In the genomic region with DNA sequence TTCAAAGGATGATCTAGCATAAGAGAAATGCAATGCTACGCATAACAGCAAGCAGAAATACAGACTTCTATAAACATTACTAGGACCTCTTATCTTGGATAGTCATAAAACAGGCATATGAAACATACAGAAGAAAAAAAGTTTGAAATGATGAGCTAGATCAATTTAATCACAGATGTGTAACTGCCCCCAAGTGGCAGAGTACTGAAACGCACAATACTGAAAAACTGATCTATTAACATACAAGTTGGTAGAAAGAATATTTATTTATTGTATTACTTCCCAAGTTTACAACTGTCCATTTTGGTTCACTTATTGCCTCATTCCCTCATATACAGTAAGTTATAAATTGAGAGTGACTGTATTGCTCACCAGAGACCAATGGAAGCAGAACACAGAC, we compare ENCODE assay signal across 13 mouse cellular contexts. TPM values are rescaled to one million over a fixed set of nuclear protein-coding genes. Genes with fewer than 3 reads are reported as not detected.
A peak's percentile ranks its signal among the peaks of the same experiment; 100 is the strongest.
DNase-seq lines count a peak whose midpoint lies in the region; ATAC-seq and TF ChIP-seq lines count a peak whose summit lies in the region.
"Had no signal": no experiment of that assay in that cellular context is flagged by ENCODE, and none has a peak within 500 bp of the region (broad histone marks: within the 10 kb centered on the region; RNA-seq: fewer than 3 reads in every experiment).

No protein-coding gene starts in this region.

- no peaks in the 10 kb centered on the region for H3K9me3 ChIP-seq in embryonic facial prominence, embryonic 11.5 days (replicated peaks; ENCODE audit: control insufficient read depth, low read length)
- no peaks in the 10 kb centered on the region for H3K9me3 ChIP-seq in embryonic facial prominence, embryonic 10.5 days
- no peaks in the 10 kb centered on the region for H3K9me3 ChIP-seq in E14TG2a.4 (ENCODE audit: low read length)
- H3K9me3 ChIP-seq: hindbrain, embryonic 12.5 days; neural tube, embryonic 13.5 days; stomach, embryonic 15.5 days had no signal

- no peak overlapping the region for H3K4me3 ChIP-seq in embryonic facial prominence, embryonic 11.5 days (ENCODE audit: low read depth, low read length)
- no peak overlapping the region for H3K4me3 ChIP-seq in embryonic facial prominence, embryonic 10.5 days
- no peak overlapping the region for H3K4me3 ChIP-seq in left cerebral cortex, adult 2 months
- no peak overlapping the region for H3K4me3 ChIP-seq in E14TG2a.4 (replicated peaks; ENCODE audit: low read length)
- H3K4me3 ChIP-seq: hindbrain, embryonic 12.5 days; neural tube, embryonic 13.5 days; stomach, embryonic 15.5 days had no signal

- no peak for ATAC-seq in embryonic facial prominence, embryonic 11.5 days (replicated peaks; ENCODE audit: insufficient number of reproducible peaks, low FRiP score, low TSS enrichment, low read depth)
- no peak for ATAC-seq in erythroblast, adult 5-6 weeks (replicated peaks; ENCODE audit: low FRiP score, poor library complexity, severe bottlenecking)

- H3K36me3 ChIP-seq in embryonic facial prominence, embryonic 11.5 days (replicated peaks; ENCODE audit: control insufficient read depth, insufficient read depth, low read depth, low read length) = no peaks in the 10 kb centered on the region
- peaks cover 41% of the 10 kb centered on the region for H3K36me3 ChIP-seq in embryonic facial prominence, embryonic 10.5 days (replicated peaks)
- H3K36me3 ChIP-seq in E14TG2a.4 (ENCODE audit: insufficient read depth, low read length) = peaks cover 9% of the 10 kb centered on the region

- peak; percentile 49 for DNase-seq in embryonic facial prominence, embryonic 11.5 days (ENCODE audit: low spot score)
- no peak for DNase-seq in embryonic facial prominence, embryonic 10.5 days (ENCODE audit: low spot score)
- DNase-seq in left cerebral cortex, adult 2 months (ENCODE audit: extremely low spot score in 1 of 2, low spot score in 2 of 2) = no peak
- DNase-seq in left cerebral cortex, postnatal 10 days (ENCODE audit: extremely low spot score in 1 of 2, low spot score in 2 of 2) = no peak
- DNase-seq in lung, postnatal 14 days = peak; percentile 38
- no peak for DNase-seq in urinary bladder, postnatal 25 days (ENCODE audit: low spot score)
- DNase-seq: adrenal gland, postnatal 10 days had no signal

- 75% methylated on average over 2 of the region's 2 CpGs for WGBS in embryonic facial prominence, embryonic 11.5 days
- WGBS in embryonic facial prominence, embryonic 10.5 days = 75% methylated on average over 2 of the region's 2 CpGs

- intact Hi-C loops in left cerebral cortex, adult 2 months (cut with DNase I) = loop anchor here (2.0 to 5.0 kb wide), 5 partner anchors 43 to 789 kb away; a partner anchor contains a TSS
- intact Hi-C loops in left cerebral cortex, postnatal 10 days (cut with DNase I) = no loop called here

- H3K27ac ChIP-seq in embryonic facial prominence, embryonic 11.5 days (replicated peaks; ENCODE audit: low read depth, low read length) = no peak overlapping the region
- H3K27ac ChIP-seq in embryonic facial prominence, embryonic 10.5 days (replicated peaks) = no peak overlapping the region
- no peak overlapping the region for H3K27ac ChIP-seq in left cerebral cortex, adult 2 months
- H3K27ac ChIP-seq: hindbrain, embryonic 12.5 days; macrophage; neural tube, embryonic 13.5 days; stomach, embryonic 15.5 days had no signal

- H3K27me3 ChIP-seq in embryonic facial prominence, embryonic 11.5 days (ENCODE audit: control insufficient read depth, insufficient read depth, low read length) = no peaks in the 10 kb centered on the region
- no peaks in the 10 kb centered on the region for H3K27me3 ChIP-seq in embryonic facial prominence, embryonic 10.5 days (replicated peaks; ENCODE audit: low read depth, poor library complexity, severe bottlenecking)
- no peaks in the 10 kb centered on the region for H3K27me3 ChIP-seq in E14TG2a.4 (ENCODE audit: insufficient read depth, low read length)
- H3K27me3 ChIP-seq: hindbrain, embryonic 12.5 days; neural tube, embryonic 13.5 days; stomach, embryonic 15.5 days had no signal

- peak; percentile 73 for TF ChIP-seq CTCF in left cerebral cortex, adult 2 months (IDR thresholded peaks at IDR 0.05)
- TF ChIP-seq CTCF in E14TG2a.4 (conservative IDR thresholded peaks at IDR 0.05; ENCODE audit: low read length) = peak; percentile 30

- H3K4me2 ChIP-seq in embryonic facial prominence, embryonic 11.5 days (ENCODE audit: low read depth, low read length) = no peak overlapping the region
- H3K4me2 ChIP-seq: hindbrain, embryonic 12.5 days; neural tube, embryonic 13.5 days; stomach, embryonic 15.5 days had no signal

- H3K9ac ChIP-seq in embryonic facial prominence, embryonic 11.5 days (replicated peaks; ENCODE audit: low read length) = no peak overlapping the region
- H3K9ac ChIP-seq: hindbrain, embryonic 12.5 days; neural tube, embryonic 13.5 days; stomach, embryonic 15.5 days had no signal

- H3K4me1 ChIP-seq in embryonic facial prominence, embryonic 11.5 days (ENCODE audit: control insufficient read depth, insufficient read depth, low read length) = no peaks in the 10 kb centered on the region
- no peaks in the 10 kb centered on the region for H3K4me1 ChIP-seq in embryonic facial prominence, embryonic 10.5 days
- H3K4me1 ChIP-seq in E14TG2a.4 (replicated peaks; ENCODE audit: low read depth, low read length) = no peaks in the 10 kb centered on the region
- H3K4me1 ChIP-seq: hindbrain, embryonic 12.5 days; neural tube, embryonic 13.5 days; stomach, embryonic 15.5 days had no signal

RNA-seq across cellular contexts. Expression of a gene that starts 12.0 kb away (rescaled TPM):
- 64.0 and 65.0 TPM in 2 replicates for polyA plus RNA-seq in embryonic facial prominence, embryonic 11.5 days (2014; fragmentation: Nextera tagmentation; extraction: Ambion mirVana)
- polyA plus RNA-seq in embryonic facial prominence, embryonic 10.5 days (2016; fragmentation: Nextera tagmentation; extraction: Ambion mirVana) = 53.9 and 59.5 TPM in 2 replicates
- total RNA-seq in left cerebral cortex, adult 2 months (2021) = 10 to 100 TPM; 17.3 to 21.7 TPM
- total RNA-seq in left cerebral cortex, postnatal 10 days (2021) = 10 to 100 TPM; 12.6 to 14.4 TPM
- 2.3 TPM in 1 of 2 replicates, not detected in the other for total RNA-seq in erythroblast, adult 5-6 weeks (2015; ENCODE audit: low replicate concordance)
- 1.1 and 1.7 TPM in 2 replicates for total RNA-seq in erythroblast, adult 5-6 weeks (2017; ENCODE audit: low replicate concordance)

Comparison
In these comparisons a context has a peak if more than half of its experiments do, and no peak if none do; other contexts are left out.
1. DNase-seq: peak in embryonic facial prominence, embryonic 11.5 days (single experiment) and lung, postnatal 14 days (single experiment); none in embryonic facial prominence, embryonic 10.5 days (single experiment), left cerebral cortex, adult 2 months (0 of 2), left cerebral cortex, postnatal 10 days (0 of 2) and urinary bladder, postnatal 25 days (single experiment).
2. RNA of a gene that starts 12.0 kb away (total RNA-seq): 17.3 to 21.7 TPM in left cerebral cortex, adult 2 months and 12.6 to 14.4 TPM in left cerebral cortex, postnatal 10 days; 1.1 to 2.3 TPM in erythroblast, adult 5-6 weeks; every median in the first group is over 4 times any median in the second.